Mouse (Mus musculus) megakaryocyte, adult 5-6 weeks (primary cell): ENCODE measurements around the gene Wfdc15a. TPM values are rescaled to one million over a fixed set of nuclear protein-coding genes. Genes with fewer than 3 reads are reported as not detected.
"Not testable (repeated sequence)": the region's sequence is repeated elsewhere in the genome, so short reads cannot be mapped to it uniquely, and the experiment has no call there.

Experiments
- ATAC-seq: 2 replicates; pipeline ENCODE4 v1.8.0; 2016; ENCODE audit warnings: mild to moderate bottlenecking, inconsistent platforms; ENCODE audit not compliant: poor library complexity, severe bottlenecking
- total RNA-seq, 2 experiments: library from RNA; stranded (forward) in 1 of 2; stranded (reverse) in 1 of 2; fragments of 153-499, 151-499 nt in 1 of 2; fragments of 221-1000, 200-1000 nt in 1 of 2; gene quantifications; 2 replicates each; pipeline versions ENCODE4 v1.2.3 to v1.2.4; 2015 to 2017

The Wfdc15a gene
- total RNA-seq (2015) = not detected in 2 replicates
- total RNA-seq (2017) = not detected in 2 replicates

DNA sequence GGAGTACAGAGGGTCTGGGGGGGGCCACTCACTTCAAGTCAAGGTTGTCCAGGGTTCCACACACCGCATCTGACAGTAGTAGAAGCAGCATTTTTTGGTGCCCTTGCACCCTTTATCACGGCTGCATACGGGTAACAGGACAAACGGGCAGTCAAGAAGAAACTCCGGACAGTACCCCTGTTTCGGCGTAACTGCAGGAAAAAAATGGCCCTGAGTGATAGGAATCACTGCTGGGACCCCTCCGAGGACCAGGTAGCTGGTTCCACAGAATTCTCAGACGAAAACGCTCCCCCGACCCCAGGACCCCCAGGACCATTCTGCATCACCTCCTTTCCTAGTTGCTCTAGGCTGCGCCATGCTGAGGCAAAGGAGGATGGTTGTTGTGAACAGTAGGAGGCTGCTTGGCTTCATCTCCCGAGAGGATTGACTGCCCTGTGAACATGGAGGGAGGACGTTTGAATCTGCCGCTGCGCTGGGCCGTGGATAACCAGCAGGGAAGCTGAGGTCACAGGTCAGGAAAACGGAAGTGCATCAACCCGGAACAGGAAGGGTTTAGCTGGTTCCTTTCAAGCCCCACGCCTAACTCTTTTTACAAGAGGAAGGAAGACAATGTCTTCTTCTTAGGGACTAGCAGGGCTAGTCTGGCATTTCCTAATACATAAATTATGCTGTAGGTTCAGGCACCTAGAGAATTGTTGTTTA, at the start of gene Wfdc15a:
Gene Wfdc15a, minus strand, starts transcription at position 505 of the 702 bp plus-strand sequence.
- no peak for ATAC-seq

DNA sequence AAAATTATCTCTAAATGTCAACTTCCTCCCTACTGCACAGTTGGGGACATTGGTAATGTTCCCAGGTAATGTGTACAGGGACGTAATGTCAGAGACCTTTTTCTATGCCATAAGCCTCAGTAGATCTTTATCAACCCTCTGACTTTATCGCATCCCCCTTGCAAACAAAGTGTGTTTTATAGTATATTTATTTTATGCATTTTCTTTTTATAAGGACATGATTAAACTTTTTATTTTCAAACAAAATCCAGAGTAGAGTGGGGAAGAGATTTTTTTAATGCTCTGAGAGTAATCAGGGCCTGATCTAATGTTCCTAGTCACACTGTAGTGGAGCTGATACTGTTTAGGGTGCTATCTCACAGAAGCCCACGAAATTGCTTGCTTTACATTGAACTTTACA, 38.4 kb upstream of the Wfdc15a start, which contains the start of gene Svs2:
Gene Svs2, minus strand, starts transcription at position 101 of the 400 bp plus-strand sequence.
- ATAC-seq = no peak

DNA sequence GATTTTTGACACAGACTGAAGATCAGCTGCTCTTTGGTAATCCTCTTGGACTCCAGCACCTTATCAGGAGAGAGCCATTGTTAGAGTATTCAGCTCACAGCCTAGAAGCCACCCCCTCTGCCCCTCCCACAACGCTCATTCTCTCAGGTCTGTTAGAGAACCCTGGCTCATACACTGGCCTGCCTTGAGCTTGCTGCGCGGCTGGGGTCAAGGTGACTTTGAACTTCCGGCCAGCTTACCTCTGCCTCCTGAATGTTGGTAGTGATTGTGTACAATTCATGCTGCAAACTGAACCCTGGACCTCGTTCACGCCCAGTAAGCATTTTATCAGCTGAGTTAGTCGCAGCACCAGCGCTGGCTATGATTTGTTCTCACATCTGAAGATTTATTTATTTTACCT, 32.7 kb upstream of the Wfdc15a start:
- no peak for ATAC-seq

DNA sequence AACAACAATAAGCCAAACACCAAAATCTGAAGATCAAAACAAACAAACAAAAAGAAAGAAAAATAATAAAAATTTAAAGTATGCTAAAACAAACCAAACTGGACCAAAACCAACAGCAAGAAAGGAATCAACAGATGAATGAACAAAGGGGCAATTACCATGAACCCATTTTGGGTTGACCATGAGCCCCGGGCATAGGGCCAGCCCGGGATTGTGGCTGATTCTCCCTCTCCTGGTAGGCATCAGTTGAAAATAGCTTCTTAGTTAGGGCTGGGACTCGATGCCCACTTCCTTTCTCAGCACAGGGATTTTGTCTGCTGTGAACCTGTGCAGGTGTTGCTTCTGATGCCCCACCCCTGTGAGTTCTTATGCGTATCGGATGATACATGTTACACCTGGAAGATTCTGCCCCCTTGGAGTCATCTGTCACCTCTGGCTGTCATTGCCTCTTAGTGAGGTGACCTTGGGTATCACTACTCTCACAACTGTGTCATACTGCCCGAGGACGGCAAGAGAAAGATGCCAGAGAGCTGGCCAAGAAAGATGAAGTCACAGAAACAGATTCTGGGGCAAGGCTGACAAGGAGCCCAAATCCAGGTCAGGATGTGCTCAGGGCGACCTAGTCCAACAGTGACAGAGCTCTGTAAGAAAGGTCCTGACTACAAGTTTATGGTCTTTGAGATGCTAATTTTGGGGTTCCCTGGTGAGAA, 28.6 kb upstream of the Wfdc15a start:
- ATAC-seq = no peak

DNA sequence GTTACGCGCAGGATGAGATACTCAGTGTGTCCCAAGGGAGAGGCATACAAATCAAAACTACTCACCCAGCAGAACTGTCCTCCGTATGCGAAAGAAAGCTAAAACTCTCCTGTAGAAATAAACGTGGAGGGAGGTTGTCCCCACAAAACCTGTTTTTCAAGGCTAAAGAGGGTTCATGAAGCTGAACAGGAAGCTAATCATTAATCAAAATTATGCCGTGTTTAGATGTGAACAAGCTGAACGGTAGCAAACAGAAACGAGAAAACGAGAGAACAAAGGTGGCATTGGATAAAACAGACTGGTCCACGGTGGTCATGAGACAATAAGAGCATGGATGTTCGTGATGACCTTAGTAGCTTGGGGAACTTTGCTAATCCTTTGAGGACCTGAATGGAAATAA, 21.6 kb upstream of the Wfdc15a start, which contains the start of gene Wfdc15b:
Gene Wfdc15b, minus strand, starts transcription at position 139 of the 400 bp plus-strand sequence.
- ATAC-seq = no peak

DNA sequence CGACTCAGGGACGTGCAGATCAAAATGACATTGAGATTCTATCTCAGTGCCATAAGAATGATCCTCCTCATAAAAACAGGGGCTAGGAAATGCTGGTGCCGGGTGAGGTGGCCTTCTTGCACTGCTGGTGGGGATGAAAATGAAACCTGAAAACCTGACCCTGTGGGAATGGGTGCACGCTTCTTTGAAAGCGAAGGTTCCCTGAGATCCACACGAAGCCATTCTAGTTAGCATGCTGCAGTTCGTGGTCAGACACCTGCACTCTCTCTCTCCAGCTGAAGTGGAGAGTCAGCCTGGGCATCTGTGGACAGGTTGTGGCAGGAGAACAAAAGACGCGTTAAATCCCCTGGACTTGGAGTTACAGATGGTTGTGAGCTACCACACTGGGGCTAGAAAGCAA, 19.4 kb upstream of the Wfdc15a start:
- ATAC-seq = no peak

DNA sequence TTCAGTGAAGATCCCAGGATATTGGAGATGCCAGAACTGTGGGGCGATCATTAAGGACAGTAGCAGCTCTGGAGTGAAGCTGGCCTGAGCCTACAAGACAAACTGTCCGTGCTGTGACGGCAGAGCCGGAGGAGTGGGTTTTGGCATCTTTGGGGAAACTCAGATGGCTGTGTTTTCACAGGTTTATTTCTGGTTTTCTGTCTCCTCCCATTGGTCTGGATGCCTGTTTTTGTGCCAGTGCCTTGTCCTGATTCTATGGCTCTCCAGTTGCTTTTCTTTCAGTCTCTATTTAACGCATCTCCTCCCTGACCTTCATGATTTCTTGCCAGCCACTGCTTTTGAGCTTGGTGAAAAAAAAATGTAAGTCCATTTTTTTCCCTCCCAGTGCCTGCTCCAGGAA, 12.8 kb upstream of the Wfdc15a start:
- no peak for ATAC-seq

DNA sequence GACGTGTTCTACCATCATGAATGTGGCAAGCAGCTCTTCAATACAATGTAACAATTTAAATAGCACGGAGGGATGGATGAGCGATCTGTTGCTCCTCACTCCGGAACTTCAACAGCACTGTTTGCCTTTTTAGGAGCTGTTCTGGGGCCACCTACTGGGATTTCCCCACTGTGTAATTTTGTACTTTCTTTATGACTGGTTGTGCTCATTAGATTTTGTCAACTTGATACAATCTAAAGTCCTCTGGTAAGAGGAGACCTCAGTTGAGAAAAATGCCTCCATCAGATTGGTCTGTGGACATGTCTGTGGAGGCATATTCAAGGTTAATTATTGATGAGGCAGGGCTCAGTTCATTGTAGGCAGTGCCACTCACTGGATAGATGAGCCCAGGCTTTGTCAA, 11.0 kb upstream of the Wfdc15a start:
- ATAC-seq = no peak

DNA sequence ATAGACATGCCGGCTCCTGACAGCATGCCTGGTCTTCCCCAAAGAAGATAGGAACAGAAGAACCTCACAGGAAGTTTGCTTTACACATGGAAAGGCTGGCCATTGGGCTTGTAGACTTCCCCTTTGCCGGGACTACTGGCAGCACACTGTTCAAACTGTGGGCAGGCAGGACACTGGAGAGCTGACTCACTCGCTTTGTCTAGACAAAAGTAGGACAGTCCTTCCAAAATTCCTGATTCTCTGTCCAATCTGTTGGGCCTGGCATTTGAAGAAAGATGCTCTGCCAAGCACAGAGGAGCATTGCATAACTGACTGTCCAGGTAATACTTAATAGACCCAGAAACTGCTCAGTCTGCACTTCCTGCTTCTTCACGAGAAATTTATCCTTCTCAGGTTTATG, 6.7 kb upstream of the Wfdc15a start:
- ATAC-seq = no peak

DNA sequence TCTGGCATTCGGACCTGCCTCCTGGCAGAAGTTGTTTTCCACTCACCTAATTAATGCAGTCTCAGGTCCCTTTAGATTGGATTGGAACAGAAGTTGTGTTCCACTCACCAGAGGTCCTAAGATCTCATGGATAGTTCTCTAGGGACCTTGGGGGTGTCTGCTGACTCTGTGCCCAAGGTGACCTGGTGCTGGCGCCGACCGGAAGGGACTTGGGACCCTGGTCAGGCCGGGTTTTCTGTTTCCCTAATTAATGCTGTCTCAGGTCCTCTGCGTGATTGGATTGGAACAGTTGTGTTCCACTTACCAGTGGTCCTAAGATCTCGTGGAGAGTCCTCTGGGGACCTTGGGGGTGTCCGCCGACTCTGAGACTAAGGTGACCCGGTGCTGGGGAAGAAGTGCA, 6.1 kb upstream of the Wfdc15a start:
- ATAC-seq = not testable (repeated sequence)

DNA sequence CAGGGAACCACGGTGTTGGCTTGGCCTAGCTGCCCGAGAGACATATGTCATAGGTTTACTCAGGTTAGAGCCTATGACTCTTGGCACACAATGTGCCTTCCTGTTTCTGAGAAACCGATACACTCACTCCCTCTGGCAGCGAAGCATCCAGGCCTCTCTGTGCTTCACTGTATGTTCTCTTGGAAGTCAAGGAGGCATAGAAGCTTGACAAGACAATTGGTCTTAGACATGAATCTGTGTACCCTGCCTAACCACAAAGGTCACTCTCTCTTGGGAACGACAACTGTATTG, 3.3 kb downstream of the Wfdc15a start:
- no peak for ATAC-seq

DNA sequence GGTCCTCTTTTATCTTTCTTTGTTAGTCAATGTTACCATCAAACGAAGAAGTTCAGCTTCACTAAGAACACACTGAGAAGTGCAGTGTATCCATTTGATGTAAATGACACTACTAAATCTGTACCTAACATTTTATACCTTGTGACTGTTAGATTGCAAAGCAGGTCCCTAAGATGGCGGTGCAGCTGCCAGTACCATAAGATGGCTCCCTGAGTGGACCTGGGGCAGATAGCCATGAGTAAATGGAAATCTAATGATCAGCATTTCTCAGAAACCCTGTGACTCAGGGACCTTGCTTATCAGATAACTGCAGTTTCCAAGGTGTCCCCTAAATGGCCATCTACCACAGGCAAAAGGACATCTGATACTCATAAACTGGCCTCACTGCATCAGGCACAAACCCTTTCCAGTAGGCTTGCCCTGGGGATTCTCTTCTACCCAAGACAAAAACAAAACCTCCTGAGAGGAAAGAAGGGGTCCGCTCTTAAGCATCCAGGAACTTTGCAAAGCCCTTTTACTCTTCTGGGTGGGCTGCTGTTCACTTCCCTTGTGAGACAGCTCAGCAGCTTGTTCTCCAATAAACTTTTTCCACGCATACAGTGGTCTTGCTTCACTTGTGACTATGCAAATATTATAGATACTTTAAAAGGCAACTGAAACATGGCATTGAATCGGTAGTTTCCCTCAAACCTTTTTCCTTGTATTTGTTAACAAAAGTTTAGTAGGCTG, 3.8 kb downstream of the Wfdc15a start:
- ATAC-seq = no peak

DNA sequence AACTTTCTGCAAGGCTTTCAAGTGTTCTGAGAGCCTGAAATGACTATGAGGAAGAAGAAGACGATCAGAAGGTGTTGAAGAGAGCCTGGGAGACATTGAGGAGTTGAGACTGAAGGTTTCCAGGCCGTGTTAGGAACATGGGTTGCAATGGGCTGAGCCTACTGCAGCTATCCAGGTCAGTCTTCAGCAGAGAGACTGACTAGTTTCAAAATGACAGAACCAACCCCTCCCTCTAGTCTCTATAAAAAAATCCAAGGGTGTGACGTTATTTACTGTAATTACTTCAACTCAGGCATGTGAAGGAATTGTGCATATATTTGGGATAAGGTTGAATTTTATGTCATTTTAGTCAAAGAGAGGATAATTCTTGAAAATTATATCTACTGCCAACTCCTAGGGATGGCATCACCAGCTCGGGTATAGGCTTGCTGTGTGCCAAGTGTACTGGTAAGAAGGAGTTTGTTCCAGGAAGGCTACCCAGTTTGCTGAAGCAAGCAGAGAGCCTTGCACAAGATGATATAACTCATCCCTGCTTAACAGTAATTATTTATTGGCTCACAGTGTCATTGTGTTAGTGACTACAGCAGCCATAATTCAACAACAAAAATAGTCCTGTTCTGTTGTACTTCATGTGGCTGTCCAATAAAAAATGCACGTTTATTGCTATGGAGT, 4.8 kb downstream of the Wfdc15a start:
- ATAC-seq = no peak

DNA sequence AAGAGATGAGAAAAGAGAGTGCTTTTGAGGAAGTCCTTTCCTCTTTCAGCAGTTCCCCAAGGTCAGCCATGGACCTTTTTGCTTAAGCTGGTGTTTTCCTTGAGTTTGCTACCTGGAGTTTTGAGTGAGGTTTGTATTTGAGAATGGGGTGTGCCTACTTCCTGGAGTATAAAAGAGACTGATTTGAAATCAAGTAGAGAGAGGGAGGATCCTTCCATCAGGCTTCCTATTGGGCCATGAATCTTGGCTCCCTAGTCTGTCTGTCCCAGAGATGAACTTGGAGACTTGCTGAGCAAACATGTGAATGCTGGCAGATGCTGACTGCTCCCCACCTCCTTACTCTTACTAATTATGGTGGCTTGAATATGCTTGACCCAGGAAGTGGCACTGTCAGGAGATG, 7.7 kb downstream of the Wfdc15a start:
- ATAC-seq = no peak

DNA sequence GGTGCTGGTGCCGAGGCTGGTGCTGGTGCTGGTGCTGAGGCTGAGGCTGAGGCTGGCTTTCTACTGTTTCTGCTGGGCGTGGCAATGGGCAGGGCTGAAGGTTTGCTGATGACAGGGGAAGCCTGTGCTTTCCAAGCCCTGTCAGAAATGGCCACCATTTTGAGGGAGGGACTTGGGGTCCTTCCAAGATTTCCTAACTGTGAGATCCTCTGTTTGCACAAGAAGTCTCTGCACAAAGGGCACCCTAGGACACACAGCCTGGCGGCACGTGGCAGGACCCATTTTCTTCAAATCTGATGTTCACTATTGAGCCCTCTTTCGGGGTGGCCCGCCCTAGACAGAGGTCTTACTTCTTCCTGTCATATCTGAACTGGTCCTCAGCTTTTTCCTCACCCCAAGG, 9.4 kb downstream of the Wfdc15a start, which contains the start of gene Wfdc12:
Gene Wfdc12, minus strand, starts transcription at position 33 of the 400 bp plus-strand sequence.
- ATAC-seq = no peak

DNA sequence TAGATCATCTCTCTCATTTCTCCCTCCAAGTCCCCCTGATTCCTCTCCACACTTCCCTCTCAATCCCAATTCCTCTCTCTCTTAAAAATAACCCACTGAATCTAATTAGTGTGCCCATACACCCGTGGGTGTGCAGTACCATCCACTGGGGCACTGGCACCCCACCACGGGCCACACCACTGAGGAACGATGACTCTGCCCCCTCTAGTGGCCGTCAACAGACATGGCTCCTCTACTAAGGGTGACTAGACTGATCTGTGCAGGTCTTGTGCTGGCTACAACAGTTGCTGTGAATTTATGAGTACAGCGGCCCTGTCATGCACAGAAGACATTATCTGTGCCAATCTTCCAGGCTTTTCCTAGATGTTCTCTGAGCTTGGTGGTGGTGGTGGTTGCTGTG, 11.2 kb downstream of the Wfdc15a start:
- ATAC-seq = peak; percentile 82

DNA sequence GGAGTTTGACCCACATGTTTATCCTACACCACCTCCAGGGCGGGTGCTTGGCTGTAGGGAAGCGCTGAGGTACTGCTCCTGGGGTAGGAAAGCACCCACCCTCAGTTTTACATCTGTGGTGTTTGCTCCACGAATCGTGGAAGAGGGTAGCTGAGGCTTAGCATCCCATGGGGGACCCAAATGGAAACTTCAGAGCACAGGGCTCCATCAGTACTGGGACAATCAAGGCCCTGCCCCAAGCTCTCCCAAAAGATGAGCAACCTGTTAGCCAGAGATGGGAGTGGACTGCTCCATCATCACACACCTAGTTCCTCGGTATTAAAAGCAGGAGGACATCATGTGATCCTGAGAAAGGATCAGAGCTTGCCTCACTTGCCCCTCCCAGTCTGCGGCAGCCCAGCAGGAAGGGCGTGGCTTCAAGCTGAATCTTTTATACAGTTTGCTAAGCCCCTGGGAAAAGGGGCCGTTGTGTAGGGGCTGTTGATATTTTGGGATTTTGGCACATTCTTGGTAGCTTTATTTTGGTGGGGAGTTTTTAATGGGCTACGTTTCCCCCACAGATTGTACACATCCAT, 15.7 kb downstream of the Wfdc15a start:
- peak; percentile 40; the same call in 1 of the 2 replicates for ATAC-seq

DNA sequence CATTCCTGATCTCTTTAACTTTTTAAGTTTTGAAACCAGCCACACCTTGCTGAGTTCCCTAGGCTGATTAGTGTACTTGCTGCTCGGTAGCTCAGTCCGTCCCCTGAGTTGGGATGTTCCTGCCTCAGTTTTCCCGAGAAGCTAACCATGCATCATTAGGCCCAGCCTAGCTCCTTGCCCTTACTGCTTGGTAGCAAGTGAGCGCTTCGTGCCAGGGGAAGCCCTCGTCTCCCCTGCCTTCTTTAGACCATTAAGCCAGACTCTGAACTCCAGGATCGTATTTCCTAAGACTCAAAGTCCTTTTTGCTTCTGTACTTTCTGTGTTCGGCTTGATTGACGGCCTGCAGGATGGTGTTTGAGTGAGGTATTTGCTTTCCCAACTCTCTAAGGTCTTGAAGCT, 16.6 kb downstream of the Wfdc15a start:
- ATAC-seq = no peak

DNA sequence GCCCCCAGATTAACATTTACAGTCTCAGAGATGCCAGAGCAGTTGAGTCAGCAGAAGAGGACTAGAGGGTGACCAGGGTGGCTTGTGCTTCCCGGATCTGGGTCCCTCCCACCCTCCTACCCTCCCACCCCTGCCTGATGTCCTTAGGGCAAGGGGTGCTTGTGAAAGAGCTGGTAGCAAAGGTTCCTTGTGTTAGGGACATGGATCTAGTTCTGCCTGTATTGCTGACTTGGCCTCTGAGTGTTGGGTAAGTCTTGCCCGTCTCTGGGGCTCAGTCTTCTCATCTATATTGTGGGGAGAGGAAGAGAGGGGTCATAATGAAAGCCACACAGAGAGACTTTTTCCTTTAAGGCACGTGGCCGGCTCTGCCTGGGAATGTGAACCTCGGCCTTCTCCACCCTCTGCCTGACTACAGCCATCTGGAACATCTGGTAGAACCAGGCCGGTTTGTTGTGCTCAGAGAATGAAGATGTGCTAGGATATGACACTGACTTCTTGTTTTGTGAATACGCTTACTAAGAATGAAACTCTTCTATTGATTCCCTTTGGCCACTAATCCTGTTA, 17.2 kb downstream of the Wfdc15a start, which contains the start of gene Wfdc5:
Gene Wfdc5, minus strand, starts transcription at position 51 of the 564 bp plus-strand sequence.
- ATAC-seq = no peak

DNA sequence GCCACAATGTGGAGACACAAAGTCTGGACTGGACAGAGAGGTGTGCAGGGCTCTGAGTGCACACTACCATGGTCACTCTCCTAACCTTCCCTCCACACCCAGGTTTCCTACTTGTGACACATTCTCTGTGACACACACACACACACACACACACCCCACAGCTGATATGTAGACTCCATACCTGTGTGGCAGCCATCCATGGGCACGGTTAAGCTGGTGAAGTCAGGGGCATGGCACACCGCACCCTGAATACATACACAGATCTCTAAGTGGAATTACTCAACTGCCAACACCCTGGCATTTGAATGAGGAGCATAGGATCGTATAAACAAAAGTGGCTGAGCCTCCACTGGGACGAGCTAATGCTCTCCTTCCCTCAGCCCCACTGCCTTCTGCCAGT, 19.2 kb downstream of the Wfdc15a start:
- no peak for ATAC-seq
